Mouse (Mus musculus) spleen, adult 2 months (tissue): Measurements from ENCODE around the gene Swt1.

Experiments
- CTCF ChIP-seq: fragments of 200-500 bp; IDR thresholded peaks from 2 replicates; pipeline ENCODE4 v1.5.1; 2011; ENCODE audit warnings: mild to moderate bottlenecking, inconsistent platforms; ENCODE audit not compliant: insufficient read depth, insufficient read length, insufficient replicate concordance; ENCODE audit errors: extremely low read depth
- POLR2A ChIP-seq: fragments of 200-500 bp; IDR thresholded peaks from 2 replicates; pipeline ENCODE4 v1.6.1; 2011; ENCODE audit warnings: low read depth, low read length, inconsistent platforms

- TF ChIP-seq CTCF = no peak
- TF ChIP-seq POLR2A = no peak; the same call in 1 of the 2 replicates
Observed at GRCm38 (mm10) chr1:151342968-151343367, 85.3 kb downstream of the Swt1 start.
